Mouse (Mus musculus): Measurements from ENCODE around the gene Sohlh2.
"Not testable (repeated sequence)": the region's sequence is repeated elsewhere in the genome, so short reads cannot be mapped to it uniquely, and the experiment has no call there.

Gene Sohlh2

DNA sequence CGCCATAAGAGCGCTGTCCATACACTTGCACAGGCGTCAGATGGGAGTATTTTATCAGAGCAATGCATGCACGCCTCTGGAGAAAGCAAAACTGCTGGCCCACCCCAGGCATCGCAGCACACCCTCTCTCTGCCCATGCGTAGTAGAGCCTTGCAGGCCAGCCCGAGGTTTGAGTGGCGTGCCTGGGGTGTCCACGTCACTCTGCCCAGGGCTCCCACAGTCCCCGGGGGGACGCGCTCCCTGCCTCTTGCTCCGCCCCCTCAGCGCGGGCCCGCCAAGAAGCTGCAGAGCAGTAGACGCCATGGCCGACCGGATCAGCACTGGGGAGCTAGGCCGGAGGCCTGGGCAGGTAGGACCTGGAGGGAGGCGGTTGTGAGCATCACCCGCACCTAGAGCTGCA is at the start of gene Sohlh2:
Gene Sohlh2 (plus strand): TSS at position 263 of the 400 bp plus-strand sequence.
- in situ Hi-C loops (cut with MboI, MseI), result no loop called here

DNA sequence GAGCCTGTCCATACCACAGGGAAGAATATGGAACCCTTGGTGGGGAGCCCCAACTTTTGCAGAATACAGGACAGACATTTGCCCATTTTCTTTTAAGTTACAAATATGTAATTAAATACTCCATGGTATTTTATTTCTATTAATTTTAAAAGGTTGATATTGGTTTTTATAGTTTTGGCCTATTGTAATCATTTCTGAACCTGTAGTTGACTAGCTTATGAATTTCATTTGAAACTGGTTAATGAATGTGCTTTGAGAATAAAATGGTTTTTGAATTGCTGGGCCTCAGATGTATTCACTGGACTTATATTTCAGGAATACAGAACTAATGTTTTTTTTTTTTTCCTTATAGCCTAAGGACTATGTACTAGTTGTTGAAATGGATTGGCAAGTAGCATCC is 44.8 kb upstream of the Sohlh2 start, which contains the start of gene Ccdc169:
Gene Ccdc169 (plus strand): TSS at position 301 of the 400 bp plus-strand sequence.
- in situ Hi-C loops (cut with MboI, MseI), result no loop called here

DNA sequence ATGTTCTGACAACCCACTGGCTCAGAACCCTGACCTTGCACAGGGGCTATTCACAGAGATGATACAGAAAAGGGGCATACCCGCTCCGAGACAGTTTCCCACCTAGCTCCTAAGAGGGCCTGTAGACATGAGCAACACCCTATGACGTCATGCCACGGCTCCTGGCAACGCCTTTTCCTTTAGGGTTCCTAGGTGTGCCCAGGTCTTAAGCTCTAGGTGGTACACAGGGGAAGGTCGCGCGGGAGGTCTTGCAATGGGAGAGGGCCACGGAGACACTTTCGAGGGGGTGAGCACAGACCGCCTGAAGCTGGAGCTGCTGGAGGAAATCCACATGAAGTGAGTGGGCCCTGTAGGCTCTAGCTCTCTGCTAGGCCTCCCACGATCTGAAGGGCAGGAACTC is 42.0 kb upstream of the Sohlh2 start:
- in situ Hi-C loops (cut with MboI, MseI), result loop anchor here (10.0 kb wide), 1 partner anchor 1515 kb away; no protein-coding TSS in a partner anchor

DNA sequence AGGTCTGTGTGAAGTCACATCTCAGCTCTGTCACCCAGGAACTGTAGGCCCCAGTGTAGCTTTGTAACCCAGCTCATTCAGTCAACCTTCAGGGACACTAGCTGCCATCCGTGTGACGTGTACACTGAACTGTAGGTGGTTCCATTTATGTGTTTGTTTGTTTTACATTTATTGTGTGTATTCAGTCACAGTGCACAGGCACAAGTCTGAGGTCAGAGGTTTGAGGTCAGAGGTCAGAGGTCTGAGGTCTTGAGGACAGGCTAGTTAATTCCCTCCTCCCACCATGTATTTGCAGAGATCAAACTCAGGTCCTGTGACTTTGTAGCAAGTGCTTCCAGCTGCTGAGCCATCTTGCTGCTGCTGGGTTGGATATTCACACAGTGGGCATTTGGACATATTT is 40.4 kb upstream of the Sohlh2 start:
- in situ Hi-C loops (cut with MboI, MseI), result loop anchor here (10.0 kb wide), 1 partner anchor 1517 kb away; no protein-coding TSS in a partner anchor

DNA sequence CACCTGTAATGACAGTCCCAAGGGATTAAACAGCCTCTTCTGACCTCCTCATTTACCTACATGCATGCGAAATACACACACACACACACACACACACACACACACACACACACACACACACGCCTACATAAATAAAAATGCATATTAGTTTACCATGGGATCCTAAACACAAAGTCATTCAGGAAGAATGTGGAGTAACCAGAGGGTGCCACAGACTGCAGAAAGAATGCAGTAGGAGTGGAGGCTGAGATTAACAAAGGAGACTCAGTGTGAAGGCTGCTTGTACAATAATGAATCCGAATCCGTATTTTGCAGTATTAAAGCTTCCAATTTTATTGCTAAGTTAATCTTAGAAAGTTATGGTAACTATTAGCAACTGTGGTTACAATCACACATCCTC is 36.9 kb upstream of the Sohlh2 start:
- in situ Hi-C loops (cut with MboI, MseI), result loop anchor here (10.0 kb wide), 1 partner anchor 1520 kb away; no protein-coding TSS in a partner anchor

DNA sequence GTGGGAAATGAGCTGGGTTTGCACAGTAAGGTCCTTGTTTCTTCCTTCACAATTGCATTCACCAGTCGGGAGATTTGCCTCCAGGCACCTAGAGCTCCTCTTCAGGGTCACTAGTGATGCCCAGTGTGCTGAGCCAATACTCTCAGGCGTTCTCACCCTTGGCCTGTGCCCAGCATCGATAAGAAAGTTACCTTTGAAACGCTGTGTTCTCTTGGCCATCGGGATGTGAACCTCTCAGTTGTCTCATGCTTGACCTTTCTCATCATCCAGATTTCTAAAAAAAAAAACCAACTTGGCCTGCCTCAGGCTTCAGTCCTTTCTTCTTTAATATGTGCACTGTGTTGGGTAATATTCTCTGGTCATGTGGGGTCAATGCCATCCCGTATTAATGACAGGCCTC is 35.4 kb upstream of the Sohlh2 start:
- in situ Hi-C loops (cut with MboI, MseI), result loop anchor here (10.0 kb wide), 1 partner anchor 1522 kb away; no protein-coding TSS in a partner anchor

DNA sequence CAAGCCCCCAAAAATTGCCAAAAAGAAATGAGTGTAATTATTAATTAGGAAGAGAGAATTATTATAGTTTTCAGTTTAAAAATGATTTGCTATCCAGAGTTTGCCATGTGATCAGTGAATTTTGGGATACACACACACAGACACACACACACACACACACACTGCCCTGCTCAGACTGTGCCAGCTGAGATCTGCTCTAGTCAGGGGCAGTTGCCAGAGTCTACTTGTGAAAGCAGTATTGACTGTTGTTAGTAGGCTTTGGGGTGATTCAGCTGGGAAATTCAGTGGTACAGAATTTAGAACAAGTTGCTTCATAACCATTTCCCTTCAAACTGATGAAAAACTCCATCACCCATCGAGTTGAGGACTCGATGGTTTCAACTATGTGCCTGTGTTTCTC is 34.7 kb upstream of the Sohlh2 start:
- in situ Hi-C loops (cut with MboI, MseI), result loop anchor here (10.0 kb wide), 1 partner anchor 1522 kb away; no protein-coding TSS in a partner anchor

DNA sequence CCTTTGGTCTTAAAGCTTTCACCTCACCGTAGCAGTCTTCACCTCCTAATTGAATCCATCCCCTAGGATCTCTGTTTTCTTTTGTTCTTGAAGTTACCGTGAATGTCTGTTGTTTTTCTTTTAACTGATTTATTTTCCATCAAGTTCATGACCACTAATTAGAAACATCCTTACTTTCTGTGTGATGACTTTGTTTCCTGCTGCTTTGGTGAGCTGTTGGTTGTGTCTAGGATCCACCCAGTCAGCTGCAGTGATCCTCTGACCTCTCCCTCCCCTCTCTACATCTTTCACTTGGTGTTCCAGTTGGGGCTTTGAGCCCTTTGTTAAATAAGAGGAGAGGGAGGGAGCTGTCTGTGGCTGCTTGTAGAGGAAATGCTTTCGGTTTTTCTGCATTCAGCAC is 33.7 kb upstream of the Sohlh2 start:
- in situ Hi-C loops (cut with MboI, MseI), result loop anchor here (10.0 kb wide), 1 partner anchor 1523 kb away; no protein-coding TSS in a partner anchor

DNA sequence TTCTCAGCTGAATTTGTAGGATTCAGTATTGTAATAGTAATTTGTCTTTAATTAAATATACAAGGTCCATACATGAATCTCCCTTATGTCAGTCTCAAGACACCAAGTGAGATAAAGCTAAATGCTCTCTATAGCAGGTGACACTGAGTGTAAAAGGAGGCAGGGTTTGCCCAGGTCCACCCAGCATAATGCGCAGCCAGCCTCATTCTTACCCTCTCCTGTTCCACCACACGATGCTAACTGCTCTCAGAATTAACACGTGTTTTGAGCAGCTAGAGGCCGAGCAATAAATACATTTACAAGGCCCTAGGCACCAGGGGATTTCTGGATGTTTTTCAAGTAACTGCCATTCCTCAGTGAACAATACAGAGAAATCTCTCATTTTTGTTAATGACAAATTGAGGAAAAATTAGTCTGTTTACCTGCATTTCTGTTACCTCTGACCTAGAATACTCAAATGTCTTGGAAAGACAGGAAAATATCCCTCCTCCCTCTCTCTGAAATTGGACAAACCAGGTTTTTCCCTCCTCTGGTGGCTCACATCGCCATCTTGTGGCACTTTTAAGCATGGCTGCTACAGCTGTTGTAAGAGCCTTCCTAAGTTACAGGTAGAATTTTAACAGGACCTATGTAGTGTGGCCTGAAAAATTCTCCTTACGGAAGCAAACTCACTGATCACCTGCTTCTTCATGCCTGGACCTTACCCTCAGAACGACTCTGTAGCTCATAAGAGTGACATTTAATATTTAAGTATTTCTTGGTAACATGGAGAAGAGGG is 30.0 kb upstream of the Sohlh2 start:
- in situ Hi-C loops (cut with MboI, MseI), result loop anchor here (10.0 kb wide), 2 partner anchors 203 to 403 kb away; no protein-coding TSS in a partner anchor

DNA sequence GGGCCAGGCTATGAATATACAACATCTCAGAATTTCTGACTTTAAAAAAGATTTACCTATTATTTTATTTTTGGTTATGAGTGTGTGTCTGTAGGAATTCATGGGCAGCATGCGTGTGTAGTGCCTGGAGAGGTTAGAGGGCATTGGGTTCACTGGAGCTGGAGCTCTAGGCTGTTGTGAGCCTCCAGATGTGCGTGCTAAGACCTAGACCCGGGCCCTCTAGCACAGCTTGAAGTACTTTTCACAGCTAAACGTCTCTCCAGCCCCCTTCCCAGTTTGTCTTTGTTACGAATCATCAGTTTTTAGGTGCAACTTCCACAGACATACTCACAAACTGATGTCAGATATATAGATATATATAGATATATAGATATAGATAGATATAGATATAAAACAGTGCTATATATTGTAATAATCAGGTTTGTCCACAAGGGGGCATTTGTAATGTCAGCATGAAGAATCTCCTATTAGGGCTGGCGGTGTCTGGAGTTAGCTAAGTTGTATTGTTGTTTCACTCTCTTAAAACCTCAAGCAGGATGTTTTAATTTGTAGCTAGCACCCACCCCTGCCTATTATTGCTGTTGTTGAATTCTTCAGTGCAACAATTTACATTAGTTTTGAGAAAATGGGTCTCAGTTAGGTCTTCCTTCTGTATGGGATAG is 29.0 kb upstream of the Sohlh2 start:
- in situ Hi-C loops (cut with MboI, MseI), result loop anchor here (10.0 kb wide), 2 partner anchors 202 to 402 kb away; no protein-coding TSS in a partner anchor

DNA sequence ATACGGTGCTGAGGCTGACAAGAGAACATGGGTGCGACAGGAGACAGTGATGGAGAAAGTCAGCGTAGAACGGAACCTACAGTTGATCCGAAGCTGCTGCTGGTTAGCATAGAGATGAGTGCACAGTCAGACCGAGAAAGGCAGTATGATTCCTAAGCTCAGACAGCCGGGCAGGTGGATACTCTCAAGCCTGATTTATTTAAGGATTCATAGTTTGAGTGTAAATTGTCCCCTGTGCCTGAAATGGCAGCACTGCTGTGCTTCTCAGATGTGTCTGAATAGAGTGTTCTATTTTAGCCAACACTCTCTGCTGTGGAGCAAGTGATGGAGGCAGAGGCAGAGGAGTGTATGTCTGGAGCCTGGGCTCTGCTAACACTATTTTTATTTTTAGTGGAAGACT is 27.7 kb upstream of the Sohlh2 start:
- in situ Hi-C loops (cut with MboI, MseI), result loop anchor here (10.0 kb wide), 2 partner anchors 201 to 401 kb away; no protein-coding TSS in a partner anchor

DNA sequence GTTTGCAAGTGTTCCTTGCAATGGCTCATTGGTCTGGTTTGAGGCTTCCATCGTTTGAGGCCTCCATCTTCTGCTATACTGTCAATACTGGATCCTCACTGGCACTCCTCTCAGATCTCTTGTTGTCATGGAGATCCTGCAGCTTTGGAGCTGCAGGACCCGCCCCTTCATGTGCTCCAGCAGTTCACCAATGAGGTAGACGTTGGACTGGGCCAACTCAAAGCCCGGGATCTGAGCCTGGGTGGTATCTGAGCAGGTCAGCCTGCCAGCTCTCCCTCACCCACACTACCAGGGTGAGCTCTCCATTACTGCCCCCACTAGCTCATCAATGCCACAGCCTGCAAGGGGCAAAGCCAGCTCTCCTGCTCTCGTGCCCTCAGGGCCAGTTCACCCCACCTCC is 24.4 kb upstream of the Sohlh2 start:
- in situ Hi-C loops (cut with MboI, MseI), result loop anchor here (10.0 kb wide), 2 partner anchors 197 to 397 kb away; no protein-coding TSS in a partner anchor

DNA sequence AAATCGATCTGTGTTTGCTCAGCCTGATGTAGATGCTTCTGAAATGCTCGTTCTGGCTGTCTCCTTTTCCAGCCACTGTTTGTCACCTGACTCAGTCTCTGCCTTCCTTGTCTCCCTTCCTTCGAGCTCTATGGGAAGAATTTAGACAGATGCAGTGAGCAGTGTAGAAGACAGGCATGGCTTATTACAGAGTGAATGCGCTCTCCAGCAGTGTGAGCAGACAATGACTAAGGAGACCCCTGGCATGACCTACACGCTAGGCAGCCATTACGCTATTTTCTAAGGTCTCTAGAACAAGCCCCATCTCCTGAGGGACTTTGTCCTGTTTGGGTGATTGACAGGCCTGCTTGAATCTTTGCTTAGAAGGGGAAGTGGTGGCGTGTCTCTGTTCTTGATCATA is 20.7 kb upstream of the Sohlh2 start:
- in situ Hi-C loops (cut with MboI, MseI), result no loop called here

DNA sequence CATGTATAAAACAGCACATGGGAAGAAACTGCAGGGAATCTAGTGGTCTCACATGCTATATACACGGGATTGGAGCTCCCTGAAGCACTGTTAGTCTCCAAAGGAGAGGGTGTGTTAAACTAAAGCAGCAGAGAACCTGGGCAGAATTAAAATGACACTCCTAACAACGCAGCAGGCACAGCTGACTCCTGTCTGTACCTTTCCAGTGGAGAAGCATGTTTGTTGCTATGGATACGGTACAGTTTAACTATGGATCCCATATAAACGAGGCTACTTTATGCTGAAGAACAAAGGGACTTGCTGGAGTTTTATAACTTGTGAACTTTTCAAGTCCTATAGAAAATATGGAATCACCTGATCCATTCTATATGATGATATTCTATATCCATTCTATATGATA is 18.3 kb upstream of the Sohlh2 start:
- in situ Hi-C loops (cut with MboI, MseI), result no loop called here

DNA sequence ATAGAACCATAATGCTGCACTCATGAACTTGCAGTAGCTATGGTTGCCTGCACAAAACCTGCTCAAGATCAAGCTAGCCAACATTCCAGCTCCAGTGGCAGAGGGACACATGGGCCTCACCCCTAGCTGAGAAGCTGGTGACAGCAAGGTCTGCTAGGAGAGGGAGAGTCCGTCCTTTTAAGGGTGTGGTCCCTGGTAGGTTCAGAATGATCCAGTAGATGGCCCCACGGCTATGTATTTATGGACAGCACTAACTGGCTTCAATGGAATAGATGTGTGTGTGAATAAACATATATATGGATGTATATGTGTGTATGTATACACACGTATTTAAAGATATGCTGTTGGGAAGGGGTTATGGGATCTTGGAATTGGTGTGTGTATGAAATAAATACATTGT is 9.3 kb upstream of the Sohlh2 start:
- in situ Hi-C loops (cut with MboI, MseI), result no loop called here

DNA sequence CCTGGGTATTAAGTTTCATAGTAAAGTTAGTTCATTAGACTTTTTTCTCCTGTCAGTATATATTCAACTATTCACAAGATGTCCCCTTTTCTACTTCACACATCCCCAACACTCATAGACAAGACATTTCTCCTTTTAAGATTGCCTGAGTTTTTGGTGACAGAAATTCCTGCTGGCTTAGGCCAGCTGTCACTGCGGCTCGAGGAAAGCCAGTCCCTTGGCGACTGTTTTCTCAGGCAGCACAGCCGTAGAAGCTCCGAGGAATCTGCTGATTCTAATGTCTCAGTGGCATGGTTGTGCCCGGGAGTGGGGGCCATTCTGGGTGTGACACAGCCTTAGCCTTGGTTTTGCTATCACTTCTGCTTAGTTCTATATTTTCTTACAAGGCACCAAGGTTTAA is 4.6 kb upstream of the Sohlh2 start:
- in situ Hi-C loops (cut with MboI, MseI), result no loop called here

DNA sequence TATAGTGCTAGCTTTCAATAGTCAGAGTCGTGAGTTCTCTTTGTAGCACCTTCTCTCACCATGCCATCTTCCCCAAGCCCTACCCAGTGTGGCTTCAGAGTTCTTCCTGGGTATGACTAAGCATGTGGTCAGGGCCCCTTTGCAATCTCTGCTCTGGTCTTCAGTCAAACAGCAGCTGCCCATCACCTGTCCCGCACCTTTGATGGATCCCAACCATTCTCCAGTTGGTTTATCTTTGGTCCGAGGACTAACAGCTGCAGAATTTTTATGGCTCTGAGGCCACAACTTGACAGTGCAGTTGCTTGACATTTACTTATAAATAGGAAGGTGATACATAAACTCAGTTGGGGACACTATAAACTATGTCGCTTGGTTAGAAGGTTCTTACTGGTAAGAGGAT is 9.8 kb downstream of the Sohlh2 start:
- in situ Hi-C loops (cut with MboI, MseI), result no loop called here

DNA sequence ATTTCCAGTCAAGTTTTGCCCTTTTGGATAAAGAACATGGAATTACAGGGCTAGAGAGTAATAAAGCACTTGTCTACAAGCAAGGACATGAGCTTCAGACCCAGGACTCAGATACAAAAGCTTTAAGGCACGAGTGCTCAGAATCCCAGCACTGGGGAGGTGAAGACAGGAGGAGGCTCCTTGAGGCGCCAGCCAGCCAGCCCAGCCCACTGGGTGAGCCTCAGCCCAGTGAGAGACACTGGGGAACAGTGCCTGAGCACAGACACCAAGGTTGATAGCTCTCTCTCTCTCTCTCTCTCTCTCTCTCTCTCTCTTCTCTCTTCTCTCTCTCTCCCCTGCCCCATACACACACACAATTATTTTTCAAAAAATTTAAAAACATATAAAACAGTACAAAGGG is 11.5 kb downstream of the Sohlh2 start:
- in situ Hi-C loops (cut with MboI, MseI), result no loop called here

DNA sequence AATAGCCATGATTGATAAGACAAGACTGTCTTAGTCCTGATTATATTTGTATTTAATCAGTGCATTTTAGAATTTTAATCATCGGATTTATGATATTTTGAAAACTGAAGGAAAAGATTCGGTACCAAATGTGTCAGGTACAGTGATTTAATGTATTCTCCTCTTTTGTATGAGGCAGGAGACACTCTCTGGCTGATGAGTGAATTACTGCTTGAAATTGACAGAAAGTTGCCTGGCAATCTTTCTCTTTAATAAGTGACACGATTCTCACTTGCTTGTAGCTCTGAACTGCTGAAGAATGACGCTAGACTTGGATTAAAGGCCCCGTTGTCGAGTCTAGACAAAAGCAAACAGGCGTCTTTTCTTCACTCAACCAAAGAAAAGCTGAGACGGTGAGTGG is 13.0 kb downstream of the Sohlh2 start:
- in situ Hi-C loops (cut with MboI, MseI), result no loop called here

DNA sequence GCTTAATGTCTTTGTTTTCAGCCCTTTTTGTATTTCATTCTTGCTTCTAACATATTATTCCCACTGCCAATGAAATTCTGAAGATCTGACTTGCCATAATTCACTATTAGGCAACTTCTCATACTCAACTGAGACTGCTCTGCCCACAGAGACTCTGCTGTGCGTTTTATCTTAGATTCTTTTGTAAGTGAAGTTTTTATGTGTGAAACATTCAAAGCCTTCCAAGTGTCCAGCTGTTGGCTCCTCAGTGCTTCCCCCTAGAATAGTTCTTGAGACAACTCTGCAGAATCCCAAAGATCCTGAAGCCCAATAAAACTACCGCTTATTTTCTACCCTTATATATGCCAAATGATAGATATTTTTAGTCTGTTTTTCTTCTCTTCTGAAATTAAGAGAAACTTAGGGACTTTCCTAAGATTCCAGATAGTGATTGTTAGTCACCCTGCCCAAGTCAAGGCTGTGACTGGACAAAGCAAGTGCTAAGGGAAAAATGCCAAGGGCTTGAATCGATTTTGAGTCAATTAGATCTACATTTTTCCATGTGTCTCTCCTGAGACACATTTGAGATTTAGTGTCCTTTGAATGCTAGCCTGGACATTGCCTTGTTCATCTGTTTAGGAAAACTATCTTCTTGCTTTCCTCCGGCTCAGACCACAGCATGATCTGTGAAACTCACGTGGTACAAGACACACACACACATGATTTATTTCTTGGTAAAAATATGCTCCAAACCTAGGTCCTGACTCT is 13.9 kb downstream of the Sohlh2 start:
- in situ Hi-C loops (cut with MboI, MseI), result no loop called here

DNA sequence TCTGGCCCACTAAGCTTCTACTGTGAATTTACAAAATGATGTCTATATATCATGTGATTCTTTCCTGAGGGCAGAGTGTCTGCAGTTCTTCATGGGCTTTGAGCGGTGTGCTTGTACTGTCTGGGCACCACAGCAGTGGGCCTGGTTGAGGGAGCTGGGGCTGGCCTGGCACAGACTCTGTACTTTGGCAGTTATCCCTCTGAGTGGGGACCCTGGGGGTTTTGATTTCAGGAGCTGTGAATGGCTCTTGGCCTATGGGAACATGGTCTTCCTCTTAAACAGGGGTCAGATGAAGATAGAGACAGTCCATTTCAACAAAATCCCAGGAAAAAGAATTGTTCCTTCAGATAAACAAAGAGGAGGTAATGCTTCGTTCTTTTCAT is 14.5 kb downstream of the Sohlh2 start:
- in situ Hi-C loops (cut with MboI, MseI), result no loop called here

DNA sequence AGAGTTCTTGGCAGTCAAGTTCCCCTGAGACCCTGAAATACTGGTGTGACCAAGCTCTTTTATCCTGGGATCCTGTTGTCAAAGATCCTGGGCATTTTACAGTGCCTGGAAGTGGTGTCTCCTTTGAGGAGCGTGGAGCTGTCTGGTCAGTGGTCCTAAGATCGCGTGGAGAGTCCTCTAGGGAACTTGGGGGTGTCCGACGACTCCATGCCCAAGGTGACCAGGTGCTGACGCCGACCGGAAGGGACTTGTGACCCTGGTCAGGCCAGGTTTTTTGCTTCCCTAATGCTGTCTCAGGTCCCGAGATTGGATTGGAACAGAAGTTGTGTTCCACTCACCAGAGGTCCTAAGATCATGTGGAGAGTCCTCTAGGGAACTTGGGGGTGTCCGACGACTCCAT is 21.8 kb downstream of the Sohlh2 start:
- in situ Hi-C loops (cut with MboI, MseI), result not testable (repeated sequence)
